Mouse (Mus musculus) MEL (cell line): Measurements from ENCODE around the gene Ermard.
"Not testable (repeated sequence)": the region's sequence is repeated elsewhere in the genome, so short reads cannot be mapped to it uniquely, and the experiment has no call there.

Experiments
- CTCF ChIP-seq, 3 experiments: IDR thresholded peaks in 2 of 3; conservative IDR thresholded peaks in 1 of 3; 2 replicates each; pipeline ENCODE4 v1.5.1; 2011 to 2012; ENCODE audit warnings: low read length in 3 of 3, low read depth in 2 of 3, mild to moderate bottlenecking in 2 of 3, improper control_type of control experiment in 1 of 3, inconsistent platforms in 1 of 3, mixed read lengths in 1 of 3, moderate library complexity in 1 of 3; ENCODE audit not compliant: control insufficient read depth in 1 of 3, insufficient read depth in 1 of 3, poor library complexity in 1 of 3, severe bottlenecking in 1 of 3
- ETS1 ChIP-seq: IDR thresholded peaks from 2 replicates; pipeline ENCODE4 v1.6.1; 2012; ENCODE audit warnings: low read depth, mild to moderate bottlenecking, inconsistent platforms, low read length, improper control_type of control experiment, moderate library complexity
- GATA1 ChIP-seq: IDR thresholded peaks from 2 replicates; pipeline ENCODE4 v1.6.1; 2011; ENCODE audit warnings: low read depth, low read length, improper control_type of control experiment
- MAFK ChIP-seq: IDR thresholded peaks from 2 replicates; pipeline ENCODE4 v1.6.1; 2011; ENCODE audit warnings: low read depth, mild to moderate bottlenecking, low read length, improper control_type of control experiment, borderline replicate concordance
- MYC ChIP-seq: IDR thresholded peaks from 2 replicates; pipeline ENCODE4 v1.6.1; 2011; ENCODE audit warnings: low read depth, mild to moderate bottlenecking, low read length, improper control_type of control experiment, moderate library complexity
- POLR2A ChIP-seq, 2 experiments: IDR thresholded peaks; 2 replicates each; pipeline ENCODE4 v1.6.1; 2011 to 2012; ENCODE audit warnings: low read length in 2 of 2, mild to moderate bottlenecking in 2 of 2, control low read depth in 1 of 2, improper control_type of control experiment in 1 of 2, low read depth in 1 of 2, moderate library complexity in 1 of 2; ENCODE audit not compliant: control insufficient read depth in 1 of 2, insufficient read depth in 1 of 2, poor library complexity in 1 of 2
- POLR2AphosphoS2 ChIP-seq: IDR thresholded peaks from 2 replicates; pipeline ENCODE4 v1.6.1; 2011; ENCODE audit warnings: low read length, improper control_type of control experiment
- TCF12 ChIP-seq: IDR thresholded peaks from 2 replicates; pipeline ENCODE4 v1.6.1; 2014; ENCODE audit warnings: low read depth, mild to moderate bottlenecking, inconsistent platforms, low read length, improper control_type of control experiment, moderate library complexity

GRCm38 (mm10) chr17:15040455-15040854, 553 bp upstream of the Ermard start:
- TF ChIP-seq CTCF (IDR thresholded peaks at IDR 0.05 in 2 of 3, conservative IDR thresholded peaks at IDR 0.05 in 1 of 3; ENCODE audit: control insufficient read depth in 1 of 3, insufficient read depth in 1 of 3, low read depth in 2 of 3, low read length in 3 of 3, poor library complexity in 1 of 3, severe bottlenecking in 1 of 3); ETS1; GATA1; MAFK; TCF12; POLR2AphosphoS2; MYC; POLR2A (IDR thresholded peaks at IDR 0.05; ENCODE audit: control insufficient read depth in 1 of 2, insufficient read depth in 1 of 2, low read depth in 1 of 2, low read length in 2 of 2, poor library complexity in 1 of 2): not testable (repeated sequence)
